12 mouse cellular contexts compared by ENCODE assay signal in genomic region chr8:54736660-54737312, GRCm38 (mm10).
DNase-seq lines count a peak whose midpoint lies in the region; ATAC-seq and TF ChIP-seq lines count a peak whose summit lies in the region.
"Had no signal": no experiment of that assay in that cellular context is flagged by ENCODE, and none has a peak within 500 bp of the region (broad histone marks: within the 10 kb centered on the region; RNA-seq: fewer than 3 reads in every experiment).

No protein-coding gene starts in this region.

- peak; percentile 33 to 88; a peak in 3 of 4 replicates for TF ChIP-seq CTCF in CH12.LX (conservative IDR thresholded peaks at IDR 0.05 in 1 of 2, IDR thresholded peaks at IDR 0.05 in 1 of 2; ENCODE audit: low read depth in 2 of 2, low read length in 2 of 2)

- H3K4me3 ChIP-seq in CH12.LX (replicated peaks in 1 of 3; ENCODE audit: low read depth in 2 of 3, low read length in 2 of 3, poor library complexity in 1 of 3): no peak overlapping the region
- H3K4me3 ChIP-seq in hindbrain, embryonic 14.5 days (replicated peaks; ENCODE audit: low read length): no peak overlapping the region
- H3K4me3 ChIP-seq: embryonic facial prominence, embryonic 13.5 days; stomach, embryonic 15.5 days had no signal

- H3K79me2 ChIP-seq in CH12.LX (replicated peaks; ENCODE audit: control insufficient read depth, extremely low read depth, insufficient read depth, poor library complexity, severe bottlenecking): no peaks in the 10 kb centered on the region

- no peaks in the 10 kb centered on the region for H3K36me3 ChIP-seq in CH12.LX (replicated peaks in 1 of 2; ENCODE audit: control insufficient read depth in 1 of 2, insufficient read depth in 1 of 2, low read length in 1 of 2)
- no peaks in the 10 kb centered on the region for H3K36me3 ChIP-seq in hindbrain, embryonic 14.5 days (replicated peaks; ENCODE audit: control insufficient read depth, insufficient read depth)
- H3K36me3 ChIP-seq: embryonic facial prominence, embryonic 13.5 days; stomach, embryonic 15.5 days had no signal

- H3K27ac ChIP-seq in CH12.LX (ENCODE audit: insufficient read depth, low read depth): no peak overlapping the region
- H3K27ac ChIP-seq in hindbrain, embryonic 14.5 days: no peak overlapping the region
- H3K27ac ChIP-seq: embryonic facial prominence, embryonic 13.5 days; stomach, embryonic 15.5 days had no signal

- WGBS in hindbrain, embryonic 14.5 days: 66% methylated on average over 5 of the region's 5 CpGs

- no peak for TF ChIP-seq POLR2A in CH12.LX (IDR thresholded peaks at IDR 0.05; ENCODE audit: low read depth, low read length)

- ATAC-seq in cerebellum, adult (ENCODE audit: insufficient number of reproducible peaks, low FRiP score, low TSS enrichment): no peak
- ATAC-seq in hindbrain, embryonic 14.5 days (ENCODE audit: low FRiP score): peak; percentile 60; the same call in 1 of the 2 replicates

- in situ Hi-C loops in CH12.LX (cut with MboI; ENCODE audit: low pct_ligation_motif_present, low pct_unique_long_range_greater_than_20kb, low sequenced_read_pairs): no loop called here

- dilution Hi-C loops in CH12.LX (cut with MboI; ENCODE audit: extremely low pct_ligation_motif_present, extremely low pct_unique_long_range_greater_than_20kb, low sequenced_read_pairs): no loop called here

- H3K9me3 ChIP-seq in CH12.LX (replicated peaks; ENCODE audit: low read length): no peaks in the 10 kb centered on the region
- no peaks in the 10 kb centered on the region for H3K9me3 ChIP-seq in hindbrain, embryonic 14.5 days (ENCODE audit: control insufficient read depth, low read length)
- H3K9me3 ChIP-seq: embryonic facial prominence, embryonic 13.5 days; stomach, embryonic 15.5 days had no signal

- peak; percentile 96 for TF ChIP-seq RAD21 in CH12.LX (IDR thresholded peaks at IDR 0.05; ENCODE audit: low read depth, low read length)

- no peak overlapping the region for H3K9ac ChIP-seq in CH12.LX (ENCODE audit: insufficient read depth, low read depth)
- no peak overlapping the region for H3K9ac ChIP-seq in hindbrain, embryonic 14.5 days
- H3K9ac ChIP-seq: embryonic facial prominence, embryonic 13.5 days; stomach, embryonic 15.5 days had no signal

- no peak for TF ChIP-seq EP300 in CH12.LX (IDR thresholded peaks at IDR 0.05; ENCODE audit: low read length)

- DNase-seq in cerebellum, adult 9-10 months: peak; percentile 38
- DNase-seq in layer of hippocampus, adult 11-12 months (ENCODE audit: low spot score): peak; percentile 34
- DNase-seq in layer of hippocampus, postnatal 10 days (ENCODE audit: low spot score in 2 of 2): no peak
- DNase-seq in CH12.LX (ENCODE audit: extremely low read depth): peak; percentile 30
- peak; percentile 75 for DNase-seq in hindbrain, embryonic 14.5 days (ENCODE audit: low spot score)
- DNase-seq in urinary bladder, adult 18-20 months (ENCODE audit: low spot score in 2 of 2): no peak
- DNase-seq in ovary, postnatal 14 days (ENCODE audit: low spot score): no peak
- DNase-seq: heart, adult 18-20 months; kidney, postnatal 14 days had no signal

- H3K4me2 ChIP-seq in CH12.LX (ENCODE audit: insufficient read depth, low read depth, poor library complexity, severe bottlenecking): no peak overlapping the region
- no peak overlapping the region for H3K4me2 ChIP-seq in hindbrain, embryonic 14.5 days (replicated peaks)
- H3K4me2 ChIP-seq: embryonic facial prominence, embryonic 13.5 days; stomach, embryonic 15.5 days had no signal

- H3K27me3 ChIP-seq in CH12.LX (replicated peaks): peaks cover 7% of the 10 kb centered on the region
- no peaks in the 10 kb centered on the region for H3K27me3 ChIP-seq in hindbrain, embryonic 14.5 days (ENCODE audit: control insufficient read depth, insufficient read depth, low read length)
- H3K27me3 ChIP-seq: stomach, embryonic 15.5 days had no signal

- H3K4me1 ChIP-seq in CH12.LX (ENCODE audit: control insufficient read depth in 1 of 2, insufficient read depth in 2 of 2): no peaks in the 10 kb centered on the region
- no peaks in the 10 kb centered on the region for H3K4me1 ChIP-seq in hindbrain, embryonic 14.5 days (replicated peaks; ENCODE audit: control insufficient read depth, insufficient read depth, low read length)
- H3K4me1 ChIP-seq: embryonic facial prominence, embryonic 13.5 days; stomach, embryonic 15.5 days had no signal

TF ChIP-seq in CH12.LX, 34 proteins besides CTCF, POLR2A, EP300 and RAD21:
- TF ChIP-seq SIN3A (IDR thresholded peaks at IDR 0.05; ENCODE audit: low read length) (no peak), MAX (IDR thresholded peaks at IDR 0.05; ENCODE audit: low read length) (no peak), SMC3 (IDR thresholded peaks at IDR 0.05; ENCODE audit: low read depth, low read length) (peak; percentile 89), MAFK (IDR thresholded peaks at IDR 0.05; ENCODE audit: insufficient replicate concordance, low read length) (peak; percentile 81), ZC3H11A (IDR thresholded peaks at IDR 0.05; ENCODE audit: low read depth, low read length) (peak; percentile 83), E2F4 (IDR thresholded peaks at IDR 0.05; ENCODE audit: insufficient replicate concordance, low read depth, low read length) (no peak), ZNF384 (IDR thresholded peaks at IDR 0.05; ENCODE audit: low read depth, low read length) (peak; percentile 89), IRF4 (IDR thresholded peaks at IDR 0.05; ENCODE audit: low read depth, low read length) (0 out of 2 replicates have a peak, but pooled peaks have one; percentile 14), HCFC1 (IDR thresholded peaks at IDR 0.05; ENCODE audit: low read depth, low read length) (no peak), KAT2A (IDR thresholded peaks at IDR 0.05; ENCODE audit: insufficient replicate concordance, low read length) (no peak), CHD2 (IDR thresholded peaks at IDR 0.05; ENCODE audit: low read length) (no peak), MAZ (IDR thresholded peaks at IDR 0.05; ENCODE audit: low read depth, low read length) (no peak)

Comparison
In these comparisons a context has a peak if more than half of its experiments do, and no peak if none do; other contexts are left out.
1. DNase-seq: peak in cerebellum, adult 9-10 months (single experiment), layer of hippocampus, adult 11-12 months (single experiment), CH12.LX (single experiment) and hindbrain, embryonic 14.5 days (single experiment); none in layer of hippocampus, postnatal 10 days (0 of 2), urinary bladder, adult 18-20 months (0 of 2) and ovary, postnatal 14 days (single experiment).